Mouse (Mus musculus): ENCODE measurements around the gene Pdlim4.

GRCm38 (mm10) chr11:54102706-54103449, 34.1 kb upstream of the Pdlim4 start:
- no peak for TF ChIP-seq POLR2A (IDR thresholded peaks at IDR 0.05; ENCODE audit: control insufficient read depth, low read depth, low read length)
- no peak for TF ChIP-seq CTCF (IDR thresholded peaks at IDR 0.05; ENCODE audit: control insufficient read depth, insufficient read depth, insufficient replicate concordance, low read depth, low read length)
